Mouse (Mus musculus) erythroblast, embryonic 14.5 days (primary cell): ENCODE results near the gene Golga2. TPM values are rescaled to one million over a fixed set of nuclear protein-coding genes. Genes with fewer than 3 reads are reported as not detected.
A peak's percentile ranks its signal among the peaks of the same experiment; 100 is the strongest.

Experiments
- H3K27me3 ChIP-seq: 2 replicates; pipeline ENCODE4 v1.6.1; 2012; ENCODE audit warnings: inconsistent platforms; ENCODE audit not compliant: control insufficient read depth
- H3K36me3 ChIP-seq: 2 replicates; pipeline ENCODE4 v1.6.1; 2012; ENCODE audit warnings: mild to moderate bottlenecking, inconsistent platforms; ENCODE audit not compliant: control insufficient read depth
- H3K4me1 ChIP-seq: 2 replicates; pipeline ENCODE4 v1.6.1; 2012; ENCODE audit warnings: inconsistent platforms; ENCODE audit not compliant: control insufficient read depth
- H3K4me3 ChIP-seq: replicated peaks from 2 replicates; pipeline ENCODE3; 2012; ENCODE audit warnings: moderate library complexity, mild to moderate bottlenecking, inconsistent platforms
- H3K9me3 ChIP-seq: 2 replicates; pipeline ENCODE4 v1.6.1; 2012; ENCODE audit warnings: low read length, inconsistent platforms, mixed read lengths; ENCODE audit not compliant: control insufficient read depth
- GATA1 ChIP-seq: IDR thresholded peaks from 2 replicates; pipeline ENCODE4 v1.6.1; 2012; ENCODE audit warnings: low read length, inconsistent platforms, mixed read lengths
- TAL1 ChIP-seq: IDR thresholded peaks from 3 replicates; pipeline ENCODE4 v1.6.1; 2012; ENCODE audit warnings: low read length, inconsistent platforms, mixed read lengths
- polyA plus RNA-seq: library from polyadenylated mRNA; stranded (reverse); fragments of >175 nt; gene quantifications from 2 replicates; pipeline ENCODE4 v1.2.3, GENCODE M21; 2012

Gene Golga2
- polyA plus RNA-seq: 4.1 and 4.4 TPM in 2 replicates

GRCm38 (mm10) chr2:32287334-32287840 is at the start of gene Golga2:
Gene Golga2, plus strand, starts transcription at chr2:32287384.
- peaks cover 33% of the 10 kb centered on the region for H3K4me1 ChIP-seq
- TF ChIP-seq GATA1 (no peak), TAL1 (no peak)

GRCm38 (mm10) chr2:32237571-32237970 is 49.6 kb upstream of the Golga2 start:
- Histone ChIP-seq H3K9me3 (no peaks in the 10 kb centered on the region), H3K27me3 (no peaks in the 10 kb centered on the region), H3K36me3 (peaks cover 44% of the 10 kb centered on the region), H3K4me1 (peaks cover 42% of the 10 kb centered on the region), H3K4me3 (peak overlapping the region; percentile 95)
- TF ChIP-seq TAL1 (no peak), GATA1 (no peak)

More at GRCm38 (mm10) chr2:32287334-32287840, at the start of gene Golga2:
- H3K36me3 ChIP-seq: peaks cover 44% of the 10 kb centered on the region
- no peaks in the 10 kb centered on the region for H3K27me3 ChIP-seq
- 0 out of 2 replicates have a peak, but pooled peaks cover 2% of the 10 kb centered on the region for H3K9me3 ChIP-seq
- H3K4me3 ChIP-seq: peak within 1 kb of the TSS; percentile 83

DNA sequence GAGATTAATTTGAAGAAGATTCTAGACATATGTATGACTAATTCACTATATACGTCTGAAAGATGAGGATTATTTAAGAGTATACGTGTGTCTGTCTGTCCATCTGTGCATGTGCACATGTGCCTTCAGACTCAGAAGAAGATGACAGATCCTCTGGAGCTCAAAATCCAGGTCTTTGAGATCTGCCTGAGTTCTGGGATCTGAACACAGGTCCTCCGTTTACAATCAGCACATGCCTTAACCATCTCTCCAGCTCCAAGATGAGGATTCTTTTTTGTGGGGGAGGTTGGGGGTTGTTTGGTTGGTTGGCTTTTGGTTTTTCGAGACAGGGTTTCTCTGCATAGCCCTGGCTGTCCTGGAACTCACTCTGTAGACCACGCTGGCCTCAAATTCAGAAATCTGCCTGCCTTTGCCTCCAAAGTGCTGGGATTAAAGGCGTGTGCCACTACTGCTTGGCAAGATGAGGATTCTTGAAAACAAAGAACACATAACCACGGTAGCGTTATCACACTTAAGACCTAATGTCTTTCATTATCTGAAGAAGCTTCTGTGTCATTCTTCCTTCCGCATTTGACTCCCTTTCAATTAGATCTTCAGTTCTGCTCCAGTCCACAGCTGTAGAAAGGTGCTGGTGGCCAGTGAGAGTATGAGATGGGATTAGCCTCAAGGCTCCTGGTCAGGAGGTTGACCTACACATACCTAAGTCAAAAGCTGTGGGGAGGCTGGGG is 48.3 kb upstream of the Golga2 start:
- Histone ChIP-seq H3K4me3 (no peak overlapping the region), H3K27me3 (no peaks in the 10 kb centered on the region), H3K9me3 (no peaks in the 10 kb centered on the region), H3K4me1 (peaks cover 41% of the 10 kb centered on the region), H3K36me3 (peaks cover 44% of the 10 kb centered on the region)
- TF ChIP-seq GATA1: no peak
- no peak for TF ChIP-seq TAL1

DNA sequence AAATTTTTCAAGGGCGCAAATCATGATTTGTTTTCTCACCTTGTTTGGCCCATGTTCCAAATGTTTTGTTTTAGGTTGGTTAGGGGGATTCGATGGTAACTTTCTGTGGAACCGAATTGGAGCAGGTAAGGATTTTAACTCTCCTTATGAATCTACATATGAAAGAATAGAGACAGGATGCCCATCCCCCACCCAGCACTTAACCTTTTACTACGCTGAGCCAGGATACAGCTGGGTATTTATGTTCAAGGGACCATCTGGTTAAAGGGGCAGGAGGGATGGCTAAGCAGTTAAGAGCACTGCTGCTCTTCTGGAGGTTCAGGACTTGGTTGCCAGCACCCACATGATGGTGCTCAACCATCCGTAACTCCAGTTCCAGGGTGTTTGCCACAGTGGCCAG is 46.6 kb upstream of the Golga2 start:
- Histone ChIP-seq H3K27me3 (no peaks in the 10 kb centered on the region), H3K36me3 (peaks cover 52% of the 10 kb centered on the region)

GRCm38 (mm10) chr2:32242986-32243385 is 44.2 kb upstream of the Golga2 start:
- no peaks in the 10 kb centered on the region for H3K27me3 ChIP-seq
- peaks cover 74% of the 10 kb centered on the region for H3K36me3 ChIP-seq
- H3K9me3 ChIP-seq: no peaks in the 10 kb centered on the region
- H3K4me3 ChIP-seq: no peak overlapping the region
- TF ChIP-seq TAL1 (no peak), GATA1 (no peak)
- peaks cover 8% of the 10 kb centered on the region for H3K4me1 ChIP-seq

More for the DNA sequence above, 46.6 kb upstream of the Golga2 start:
- Histone ChIP-seq H3K4me3 (no peak overlapping the region), H3K4me1 (peaks cover 28% of the 10 kb centered on the region), H3K9me3 (no peaks in the 10 kb centered on the region)
- TF ChIP-seq TAL1 (no peak), GATA1 (no peak)

DNA sequence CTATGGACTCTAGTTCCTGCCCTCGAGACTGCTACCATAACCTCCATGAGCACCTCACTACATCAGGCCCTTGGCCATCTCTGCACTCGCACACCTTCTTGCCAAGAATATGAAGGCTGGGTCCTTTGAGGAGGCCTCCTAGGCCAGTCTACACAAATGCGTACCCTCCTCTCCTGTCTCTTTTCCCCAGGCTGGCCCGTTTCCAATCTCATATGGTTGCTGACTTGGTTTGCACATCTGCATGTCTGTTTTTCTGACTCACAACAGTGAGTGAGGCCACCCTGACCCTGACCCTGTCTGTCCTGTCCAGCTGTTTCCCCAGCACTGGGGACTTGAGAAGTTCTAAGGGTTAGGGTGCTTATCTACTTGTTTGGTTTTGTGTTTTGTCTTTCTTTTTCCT is 40.4 kb upstream of the Golga2 start:
- Histone ChIP-seq H3K27me3 (no peaks in the 10 kb centered on the region), H3K9me3 (no peaks in the 10 kb centered on the region), H3K4me3 (no peak overlapping the region), H3K36me3 (peaks cover 95% of the 10 kb centered on the region), H3K4me1 (no peaks in the 10 kb centered on the region)
- TF ChIP-seq TAL1 (no peak), GATA1 (no peak)

GRCm38 (mm10) chr2:32248377-32249361 is 38.5 kb upstream of the Golga2 start:
- Histone ChIP-seq H3K36me3 (peaks cover 96% of the 10 kb centered on the region), H3K9me3 (no peaks in the 10 kb centered on the region), H3K27me3 (no peaks in the 10 kb centered on the region), H3K4me1 (no peaks in the 10 kb centered on the region), H3K4me3 (no peak overlapping the region)
- TF ChIP-seq GATA1: no peak
- TF ChIP-seq TAL1: no peak

- Histone ChIP-seq H3K27me3 (no peaks in the 10 kb centered on the region), H3K9me3 (no peaks in the 10 kb centered on the region), H3K36me3 (peaks cover 95% of the 10 kb centered on the region), H3K4me3 (no peak overlapping the region), H3K4me1 (peaks cover 1% of the 10 kb centered on the region; the same call in 1 of the 2 replicates)
- TF ChIP-seq TAL1 (no peak), GATA1 (no peak)
Measured at GRCm38 (mm10) chr2:32251791-32252527, 35.2 kb upstream of the Golga2 start.
